Mouse (Mus musculus): Measurements from ENCODE around the gene Ptprk.

Gene Ptprk

DNA sequence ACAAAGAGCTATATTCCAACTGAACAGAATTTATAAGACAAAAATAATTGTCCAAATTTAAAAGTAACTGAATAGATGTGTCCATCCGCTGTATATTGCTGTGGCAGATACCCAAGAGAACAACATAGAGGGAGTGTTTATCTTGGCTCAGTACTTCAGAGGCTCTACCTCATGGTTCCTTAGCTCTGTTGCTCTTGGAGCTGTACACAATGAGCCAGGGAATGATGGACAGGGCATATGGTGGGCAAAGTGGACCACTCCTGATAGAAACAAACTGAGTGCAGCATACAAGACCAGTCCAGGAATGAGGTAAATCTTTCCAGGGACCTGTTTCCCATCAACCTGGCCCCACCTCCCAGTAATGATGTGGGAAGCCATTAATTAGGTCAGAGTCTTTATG lies 468.1 kb downstream of the Ptprk start:
- no peak for DNase-seq (ENCODE audit: low read depth)

DNA sequence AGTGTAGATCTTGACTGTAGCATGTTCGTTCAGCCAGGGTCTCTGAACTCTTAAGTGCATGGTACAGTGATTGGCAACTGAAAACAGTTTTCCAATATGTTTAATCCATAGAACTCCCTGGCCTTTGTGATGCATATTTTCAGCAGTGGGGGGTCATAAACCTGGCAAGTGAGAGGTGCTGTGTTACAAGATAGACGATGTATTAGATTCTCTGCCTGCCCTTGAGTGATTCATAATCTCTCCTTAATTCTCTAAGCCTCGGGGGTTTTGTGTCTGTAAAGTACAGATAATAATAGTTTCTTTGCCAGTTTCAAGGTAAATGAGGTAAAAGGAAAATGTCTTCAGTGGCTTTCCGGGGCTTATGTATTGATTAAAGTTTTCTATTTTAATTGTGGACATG lies 475.9 kb downstream of the Ptprk start:
- DNase-seq (ENCODE audit: low read depth), result no peak

DNA sequence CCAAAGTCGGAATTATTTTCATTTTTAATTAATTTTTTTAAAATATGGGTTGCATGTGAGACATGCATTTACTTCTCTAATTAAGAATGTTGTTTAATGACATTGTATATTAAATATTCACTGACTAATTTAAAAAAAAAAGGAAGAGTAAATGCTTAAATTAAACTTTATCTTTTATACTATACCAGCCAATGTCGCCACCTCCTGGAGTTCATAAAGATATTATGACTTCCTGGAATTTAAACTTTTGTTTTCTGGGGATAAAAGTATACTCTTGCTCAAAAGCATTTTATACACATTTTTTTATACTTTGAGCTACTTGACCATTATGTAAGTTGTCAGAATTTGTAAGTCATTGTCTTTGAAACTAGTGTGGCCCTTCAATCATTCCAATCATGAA lies 477.4 kb downstream of the Ptprk start:
- peak; percentile 64 for DNase-seq (ENCODE audit: low read depth)

DNA sequence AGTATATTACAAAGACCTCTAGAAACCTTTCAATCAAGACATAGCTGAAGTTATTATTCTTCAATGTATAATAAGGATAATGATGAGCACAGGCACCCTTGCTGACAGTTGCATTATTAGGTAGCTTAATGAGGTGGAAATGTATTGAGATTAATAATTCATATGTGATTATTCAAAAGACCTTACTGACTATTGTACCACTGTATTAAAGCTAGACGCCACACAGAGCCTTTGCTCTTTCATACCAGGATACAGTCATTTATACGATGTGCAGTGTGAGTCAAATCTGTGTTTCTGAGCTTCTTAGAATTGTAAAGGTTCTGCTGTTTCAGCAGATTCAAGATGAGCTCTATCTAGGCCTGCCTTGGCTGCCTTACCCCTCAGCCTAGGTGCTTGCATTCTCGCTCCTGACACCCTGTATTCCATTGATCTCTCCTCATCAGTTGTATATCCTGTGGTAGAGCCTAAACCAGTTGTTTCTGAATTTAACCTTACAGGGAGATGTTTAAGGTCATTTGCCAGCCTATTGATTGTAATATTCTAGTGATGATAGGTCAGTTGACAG lies 489.6 kb downstream of the Ptprk start:
- no peak for DNase-seq (ENCODE audit: low read depth)

DNA sequence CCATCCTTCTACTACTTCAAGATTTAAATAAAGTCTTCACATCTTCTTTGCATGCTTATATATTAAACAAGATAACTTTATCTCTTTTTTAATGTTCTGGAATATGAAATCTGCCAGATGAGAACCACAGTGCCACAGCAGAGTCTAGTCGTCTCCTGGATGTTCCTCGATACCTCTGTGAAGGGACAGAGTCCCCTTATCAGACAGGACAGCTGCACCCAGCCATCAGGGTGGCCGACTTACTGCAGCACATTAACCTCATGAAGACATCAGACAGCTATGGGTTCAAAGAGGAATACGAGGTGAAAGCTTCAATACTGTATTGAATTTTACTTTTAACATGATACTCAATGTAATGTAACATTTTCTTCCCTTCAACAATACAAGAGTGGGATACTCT lies 491.8 kb downstream of the Ptprk start:
- no peak for DNase-seq (ENCODE audit: low read depth)

DNA sequence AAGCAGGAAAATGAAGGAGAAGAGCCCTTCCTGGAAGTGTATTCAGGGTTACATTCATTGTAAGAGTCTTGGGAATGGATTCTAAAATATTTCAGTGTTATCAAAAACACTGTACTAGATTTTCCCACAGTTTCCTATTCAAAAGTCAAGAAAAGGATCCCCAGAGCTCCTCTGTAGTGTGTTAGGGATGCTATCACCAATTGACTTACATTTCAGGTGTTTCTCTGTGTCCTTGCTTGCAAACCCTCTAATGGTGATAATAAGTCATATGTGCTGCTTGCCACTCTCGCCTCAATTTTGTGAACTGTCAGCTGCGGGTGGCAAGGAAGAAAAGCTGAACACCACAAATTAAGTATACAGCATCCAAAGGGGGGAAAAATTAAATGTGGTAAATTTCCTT lies 492.2 kb downstream of the Ptprk start:
- DNase-seq (ENCODE audit: low read depth), result no peak

DNA sequence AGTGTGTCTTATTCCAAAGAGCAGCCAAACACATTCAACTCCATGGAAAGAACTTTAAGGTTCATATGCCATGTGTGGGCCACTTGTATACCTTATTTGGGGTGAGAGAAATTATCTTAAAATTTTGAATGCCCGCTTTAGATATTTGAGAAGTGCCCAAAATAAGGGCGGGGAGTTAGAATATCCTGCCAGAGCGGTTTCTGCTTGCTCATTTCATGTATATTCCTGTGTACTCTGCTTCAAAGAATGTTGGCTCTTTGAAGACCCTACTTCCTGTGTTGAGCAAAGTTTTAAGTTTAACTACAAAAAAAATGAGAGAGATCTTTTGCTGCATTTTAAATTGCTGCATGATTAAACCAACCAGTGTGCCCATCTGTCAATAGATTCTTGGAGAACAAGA lies 492.8 kb downstream of the Ptprk start:
- no peak for DNase-seq (ENCODE audit: low read depth)

DNA sequence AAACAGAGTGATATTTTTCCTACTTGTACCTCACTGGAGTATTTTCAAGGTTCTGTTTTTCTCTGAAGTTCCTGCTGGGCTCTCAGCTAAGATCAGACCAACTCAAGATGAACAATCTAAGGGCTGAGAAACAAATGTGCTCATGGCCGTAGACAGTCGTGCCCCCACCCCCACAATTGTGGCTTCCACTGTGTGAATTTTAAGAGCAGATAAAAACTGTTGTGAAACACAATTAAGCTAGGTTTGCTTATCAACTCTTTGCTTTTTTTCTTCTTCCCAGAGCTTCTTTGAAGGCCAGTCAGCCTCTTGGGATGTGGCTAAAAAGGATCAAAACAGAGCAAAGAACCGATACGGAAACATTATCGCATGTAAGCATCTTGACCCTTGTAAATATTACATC lies 493.4 kb downstream of the Ptprk start:
- peak; percentile 59 for DNase-seq (ENCODE audit: low read depth)

DNA sequence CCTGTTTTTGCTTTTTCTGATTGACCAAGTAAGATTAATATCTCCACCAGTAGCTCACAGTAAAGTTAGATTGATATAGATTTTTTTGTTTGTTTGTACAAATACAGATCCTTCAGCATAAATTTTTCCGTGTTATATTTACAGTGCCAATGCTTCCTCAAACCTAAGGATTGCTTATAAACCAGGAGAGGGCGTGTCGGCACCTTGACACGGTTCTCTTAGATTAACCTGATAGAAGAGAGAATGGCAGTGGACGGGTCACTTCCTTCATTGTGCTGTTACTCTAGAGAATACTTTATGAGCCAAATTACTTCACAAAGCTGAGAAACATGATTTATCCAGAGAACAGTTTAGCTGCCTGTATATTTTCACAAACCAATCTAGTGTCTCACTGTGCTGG lies 505.0 kb downstream of the Ptprk start:
- DNase-seq (ENCODE audit: low read depth), result peak; percentile 39

DNA sequence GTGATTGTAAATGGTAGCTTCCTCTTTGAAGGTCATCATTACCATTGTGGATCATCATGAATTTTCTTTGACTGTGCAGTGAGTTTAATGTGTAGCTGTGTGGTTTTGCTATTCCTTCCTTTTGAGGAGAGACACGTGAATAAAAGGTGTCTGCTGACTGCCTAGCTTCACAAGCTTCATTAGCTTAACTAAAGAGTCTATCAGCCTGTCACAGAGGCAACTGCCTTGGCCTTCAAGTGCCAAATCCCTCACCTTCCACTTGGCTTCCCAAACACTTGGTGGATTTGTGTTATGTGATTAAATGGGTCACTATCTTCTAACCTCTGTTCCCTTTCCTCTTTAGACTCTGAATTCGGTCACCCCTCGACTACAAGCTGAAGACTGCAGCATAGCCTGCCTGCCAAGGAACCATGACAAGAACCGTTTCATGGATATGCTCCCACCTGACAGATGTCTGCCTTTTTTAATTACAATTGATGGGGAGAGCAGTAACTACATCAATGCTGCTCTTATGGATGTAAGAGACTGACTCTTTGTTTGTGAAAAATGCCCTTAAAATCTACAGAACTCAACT lies 512.0 kb downstream of the Ptprk start:
- no peak for DNase-seq (ENCODE audit: low read depth)

DNA sequence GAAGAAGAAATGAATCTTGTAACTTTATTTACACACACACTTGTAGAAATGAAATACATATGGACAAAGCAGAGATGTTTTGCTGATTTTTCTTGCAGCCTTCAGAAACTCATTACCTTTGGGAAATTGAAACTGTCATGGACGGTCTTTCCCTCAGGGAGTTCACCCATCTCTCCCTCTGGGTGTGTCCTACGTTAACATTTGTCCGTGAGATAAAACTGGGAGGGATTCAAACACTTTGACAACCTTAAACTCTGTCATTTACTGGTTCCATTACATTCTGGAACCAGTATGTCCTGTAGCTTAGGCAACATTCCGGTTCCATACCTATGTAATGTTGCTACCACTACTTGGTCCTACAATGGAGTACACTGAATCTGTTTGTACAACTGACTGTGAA lies 513.8 kb downstream of the Ptprk start:
- no peak for DNase-seq (ENCODE audit: low read depth)

DNA sequence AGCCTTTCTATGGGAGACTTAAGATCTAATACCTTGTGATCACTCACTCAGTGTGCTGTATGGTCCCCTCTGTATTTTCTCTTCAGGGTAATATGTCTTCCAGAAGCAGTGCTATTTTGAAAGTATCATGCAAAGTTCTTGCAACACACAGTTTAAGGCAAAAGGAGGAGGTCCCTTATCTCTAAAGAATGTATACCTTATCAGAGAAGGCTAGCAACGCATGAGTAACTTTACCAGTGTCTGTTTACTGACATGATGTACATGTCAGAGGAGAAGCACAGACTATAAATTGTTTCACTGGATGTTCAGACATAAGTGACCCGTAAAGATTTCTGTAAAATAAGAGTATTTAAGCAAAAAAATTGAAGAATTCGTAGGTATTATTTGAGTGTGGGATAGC lies 516.2 kb downstream of the Ptprk start:
- DNase-seq (ENCODE audit: low read depth), result no peak

DNA sequence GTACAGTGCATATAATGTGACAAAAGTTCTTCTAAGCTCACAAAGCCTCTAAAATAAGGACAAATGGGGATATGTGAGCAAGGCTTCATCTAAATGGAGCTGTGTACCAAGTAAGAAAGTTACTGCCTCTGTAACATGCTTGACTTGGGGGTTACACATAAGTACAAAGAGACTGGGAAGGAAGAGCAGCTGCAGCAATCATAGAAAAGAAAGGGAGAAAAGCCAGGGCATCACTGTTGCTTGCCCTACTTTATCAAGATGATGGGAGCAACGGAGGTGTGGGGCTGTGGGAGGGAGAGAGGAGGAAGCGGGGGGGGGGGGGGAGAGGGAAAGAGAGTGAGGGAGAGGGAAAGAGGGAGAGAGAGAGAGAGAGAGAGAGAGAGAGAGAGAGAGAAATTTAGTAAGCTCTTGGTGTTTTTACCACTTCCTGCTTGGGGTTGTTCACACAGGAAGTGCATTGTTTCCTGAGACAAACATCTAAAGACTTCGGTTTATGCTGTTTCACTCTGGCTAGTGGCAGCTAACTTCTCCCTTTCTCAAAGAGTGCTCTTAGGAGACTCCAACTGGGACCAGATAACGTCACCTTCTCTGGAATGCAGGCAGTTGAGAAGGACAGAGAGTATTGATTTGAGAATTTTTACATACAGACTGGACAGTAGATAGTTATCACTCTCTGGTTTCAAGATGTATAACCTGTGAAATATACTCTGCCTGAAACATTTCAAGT lies 519.1 kb downstream of the Ptprk start:
- DNase-seq (ENCODE audit: low read depth), result peak; percentile 92

DNA sequence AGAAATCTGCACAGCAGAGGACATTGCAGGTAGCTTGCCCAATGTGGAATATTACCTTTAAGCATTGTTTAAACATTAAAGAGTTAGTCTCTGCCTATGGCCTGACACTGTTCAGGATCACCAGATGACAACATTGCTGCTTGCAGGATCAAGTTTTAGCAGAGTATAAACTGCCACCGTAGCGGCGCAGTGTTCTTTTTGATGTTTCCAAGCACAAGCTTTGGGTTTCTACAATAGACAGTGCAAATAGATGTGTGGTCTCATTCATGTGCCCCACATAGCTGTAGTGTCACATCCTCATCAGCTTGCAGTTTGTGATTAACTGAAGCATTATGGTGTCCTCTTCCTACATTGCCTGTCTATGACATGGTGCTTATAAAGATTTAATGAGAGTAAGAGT lies 522.3 kb downstream of the Ptprk start:
- DNase-seq (ENCODE audit: low read depth), result no peak

DNA sequence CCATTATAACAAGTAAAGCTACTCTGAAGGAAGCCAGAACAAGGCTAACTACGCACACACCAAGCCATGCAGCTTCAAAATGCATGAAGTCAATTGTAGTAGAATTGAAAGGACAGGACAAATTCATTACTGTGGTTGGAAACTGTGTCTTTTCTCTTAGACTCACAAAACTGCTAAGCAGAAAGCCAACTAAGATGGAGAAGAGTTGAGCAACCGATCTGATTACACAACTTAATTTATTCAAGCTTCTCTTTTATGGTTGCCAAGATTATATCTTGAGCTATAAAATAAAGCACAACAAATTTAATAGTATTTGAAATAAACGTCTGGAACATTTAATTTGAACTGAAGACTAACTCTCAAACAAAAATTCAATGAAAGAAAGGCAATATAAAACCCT lies 534.5 kb downstream of the Ptprk start:
- DNase-seq (ENCODE audit: low read depth), result peak; percentile 46

DNA sequence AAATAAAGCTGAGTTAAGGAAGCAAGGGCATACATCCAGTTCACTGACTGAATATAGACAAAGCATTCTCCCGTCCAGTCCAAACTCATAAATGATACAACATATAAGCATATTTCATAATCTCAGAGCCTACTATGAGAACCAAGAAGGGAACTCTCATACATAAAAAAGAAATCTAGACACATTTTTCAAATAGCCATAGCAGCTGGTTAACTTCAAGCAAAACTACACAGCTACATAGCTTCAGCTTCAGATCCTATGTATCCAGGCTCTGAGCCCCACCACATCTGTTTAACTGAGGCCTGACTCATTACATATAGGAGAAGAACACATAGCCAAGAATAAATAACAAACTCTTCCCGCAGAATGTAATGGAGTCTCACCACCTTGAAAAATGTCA lies 539.8 kb downstream of the Ptprk start:
- DNase-seq (ENCODE audit: low read depth), result no peak

DNA sequence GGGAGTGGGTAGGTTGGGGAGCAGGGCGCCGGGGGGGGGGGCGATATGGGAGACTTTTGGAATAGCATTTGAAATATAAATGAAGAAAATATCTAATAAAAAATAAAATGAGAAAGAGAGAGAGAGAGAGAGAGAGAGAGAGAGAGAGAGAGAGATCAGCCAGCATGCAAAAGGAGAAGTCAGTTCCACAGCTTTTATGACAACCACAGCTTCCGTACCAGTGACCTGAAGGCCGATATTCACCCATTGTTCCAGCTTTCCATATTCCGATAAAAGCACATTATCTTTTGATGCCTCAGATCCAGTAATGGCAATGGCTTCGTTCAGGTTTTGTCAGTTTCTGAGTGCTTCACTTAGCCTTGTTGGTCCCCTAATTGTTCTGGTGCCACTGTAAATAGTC lies 542.6 kb downstream of the Ptprk start:
- DNase-seq (ENCODE audit: low read depth), result no peak

DNA sequence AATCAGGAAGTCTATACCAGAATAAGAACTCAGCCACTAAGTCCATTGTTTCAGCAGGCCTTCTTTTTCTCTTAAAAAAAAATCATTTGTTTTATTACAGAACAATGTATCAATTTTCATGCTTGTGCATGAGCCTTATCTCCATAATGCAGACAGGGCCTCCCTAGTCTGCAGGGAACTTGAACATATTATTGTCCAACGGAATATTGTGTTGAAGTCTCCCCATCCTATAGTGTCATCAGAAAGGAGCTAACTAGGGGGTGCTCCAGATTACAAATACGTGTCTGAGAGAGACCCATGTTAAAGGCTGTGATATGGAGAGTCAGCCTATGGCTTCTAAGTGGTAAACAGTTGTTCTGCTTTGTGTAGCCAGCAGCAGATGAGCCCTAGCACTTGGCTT lies 543.4 kb downstream of the Ptprk start:
- no peak for DNase-seq (ENCODE audit: low read depth)

DNA sequence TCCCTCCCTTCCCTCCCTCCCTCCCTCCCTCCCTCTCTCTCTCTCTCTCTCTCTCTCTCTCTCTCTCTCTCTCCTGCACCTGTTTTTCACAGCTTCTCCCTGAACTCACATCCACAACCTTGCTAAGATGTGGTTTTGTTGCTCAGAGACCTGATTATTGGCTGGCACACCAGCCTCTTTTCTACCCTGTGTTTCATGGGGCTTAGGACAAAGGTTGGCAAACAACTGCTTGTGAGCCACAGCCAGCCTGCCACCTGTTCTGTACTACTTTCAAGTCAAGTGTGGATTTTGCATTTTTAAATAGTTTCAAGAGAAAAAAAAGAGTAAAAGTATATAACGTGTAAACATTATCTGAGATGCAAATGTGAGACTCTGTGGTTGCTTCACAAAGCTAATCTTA lies 544.8 kb downstream of the Ptprk start:
- DNase-seq (ENCODE audit: low read depth), result no peak

DNA sequence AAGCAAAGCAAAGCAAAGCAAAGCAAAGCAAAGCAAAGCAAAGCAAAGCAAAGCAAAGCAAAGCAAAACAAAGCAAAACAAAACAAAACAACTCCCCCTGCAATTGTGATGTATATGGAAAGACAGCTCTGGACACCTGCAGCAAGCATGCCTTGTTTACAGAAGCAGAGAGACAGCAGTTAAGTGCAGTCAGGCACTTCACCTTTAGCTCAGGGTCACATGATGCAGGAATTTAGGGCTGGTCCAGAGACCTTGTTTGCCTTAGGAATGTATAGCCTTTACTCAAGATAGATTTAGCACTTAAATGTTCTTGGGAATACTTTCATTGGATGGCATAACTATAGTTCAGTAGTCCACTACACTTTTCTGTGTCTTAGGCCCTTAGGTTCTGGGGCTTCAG lies 561.5 kb downstream of the Ptprk start:
- DNase-seq (ENCODE audit: low read depth), result no peak

DNA sequence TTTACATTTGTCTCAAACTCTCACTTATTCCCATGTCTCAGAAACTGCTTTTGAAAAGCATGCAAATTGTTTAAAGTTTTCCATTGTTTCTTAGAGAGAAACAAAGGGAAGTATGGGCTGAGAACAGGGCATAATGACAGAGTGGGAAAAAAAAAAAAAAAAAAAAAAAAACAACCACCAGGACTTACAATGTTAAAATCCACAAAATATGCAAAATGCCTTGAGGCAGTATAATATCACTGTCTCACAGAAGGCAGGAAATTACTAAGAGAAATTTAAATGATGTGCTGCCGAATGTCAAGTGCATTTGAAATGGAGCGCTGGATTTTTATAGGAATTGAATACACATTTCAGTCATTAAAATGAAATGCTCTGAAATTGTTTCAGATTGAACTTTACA lies 567.3 kb downstream of the Ptprk start:
- DNase-seq (ENCODE audit: low read depth), result no peak

Measured in 416B (cell line).